Mouse (Mus musculus): ENCODE measurements around the gene Mrpl58. TPM values are rescaled to one million over a fixed set of nuclear protein-coding genes. Genes with fewer than 3 reads are reported as not detected.

Mrpl58 gene
- total RNA-seq, 2 experiments from 2014 or later = 113 to 118 TPM

DNA sequence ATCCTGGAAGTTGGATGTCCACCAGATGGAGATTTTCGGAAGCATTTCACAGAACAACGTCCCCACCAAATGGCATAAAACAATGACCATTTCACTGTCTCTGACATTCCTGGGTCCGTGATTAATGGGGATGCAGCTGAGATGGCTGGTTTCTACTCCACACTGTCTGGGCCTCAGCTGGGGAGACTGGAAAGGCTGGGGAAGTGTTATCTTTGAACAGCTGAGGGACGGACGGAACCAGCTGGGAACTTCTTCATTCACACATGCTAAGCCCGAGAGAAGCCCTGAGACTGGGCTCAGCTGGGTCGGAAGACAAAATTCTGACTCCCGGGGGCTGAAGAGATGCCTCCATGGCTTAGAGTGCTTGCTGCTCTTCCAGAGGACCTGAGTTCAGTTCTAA lies 32.2 kb upstream of the Mrpl58 start:
- DNase-seq (ENCODE audit: extremely low spot score in 1 of 2, low spot score in 2 of 2) = no peak
- H3K27ac ChIP-seq = no peak overlapping the region
- TF ChIP-seq CTCF (IDR thresholded peaks at IDR 0.05) = no peak
- intact Hi-C loops (cut with DNase I) = no loop called here
- H3K4me3 ChIP-seq = no peak overlapping the region

DNA sequence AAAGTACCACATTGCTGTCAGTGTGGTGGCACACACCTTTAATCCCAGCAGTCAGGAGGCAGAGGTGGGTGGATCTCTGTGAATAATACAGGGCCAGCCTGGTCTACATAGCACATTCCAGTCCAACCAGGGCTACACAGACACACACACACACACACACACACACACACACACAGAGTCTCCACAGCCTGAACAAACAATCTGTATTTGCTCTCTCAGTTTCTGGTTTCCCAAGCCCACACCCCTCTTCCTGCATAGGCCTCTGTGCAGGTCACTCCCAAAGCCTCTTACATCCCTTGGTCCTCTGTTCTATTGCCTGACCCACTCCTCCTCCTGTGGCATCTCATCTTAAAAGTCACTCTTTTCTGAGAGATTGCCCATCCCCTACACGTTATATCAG lies 31.5 kb upstream of the Mrpl58 start:
- intact Hi-C loops (cut with DNase I) = no loop called here
- Histone ChIP-seq H3K4me3 (no peak overlapping the region), H3K27ac (no peak overlapping the region)
- no peak for DNase-seq (ENCODE audit: extremely low spot score in 1 of 2, low spot score in 2 of 2)
- no peak for TF ChIP-seq CTCF (IDR thresholded peaks at IDR 0.05)

DNA sequence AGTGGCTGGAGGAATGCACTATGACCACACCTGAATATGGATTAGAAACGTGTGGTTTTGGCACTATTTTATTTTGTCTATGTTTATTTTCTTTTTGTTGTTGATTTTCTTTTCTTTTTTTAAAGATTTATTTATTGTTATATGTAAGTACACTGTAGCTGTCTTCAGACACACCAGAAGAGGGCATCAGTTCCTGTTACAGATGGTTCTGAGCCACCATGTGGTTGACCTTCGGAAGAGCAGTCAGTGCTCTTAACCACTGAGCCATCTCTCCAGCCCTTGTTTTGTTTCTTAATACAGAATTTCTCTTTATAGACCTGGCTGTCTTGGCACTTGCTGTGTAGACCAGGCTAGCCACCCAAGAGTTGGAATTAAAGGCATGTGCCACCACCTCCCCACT lies 30.8 kb upstream of the Mrpl58 start:
- intact Hi-C loops (cut with DNase I) = no loop called here
- peak; percentile 21 for TF ChIP-seq CTCF (IDR thresholded peaks at IDR 0.05)
- Histone ChIP-seq H3K4me3 (no peak overlapping the region), H3K27ac (peak overlapping the region; percentile 91; the same call in 1 of the 2 replicates)
- no peak for DNase-seq (ENCODE audit: extremely low spot score in 1 of 2, low spot score in 2 of 2)

DNA sequence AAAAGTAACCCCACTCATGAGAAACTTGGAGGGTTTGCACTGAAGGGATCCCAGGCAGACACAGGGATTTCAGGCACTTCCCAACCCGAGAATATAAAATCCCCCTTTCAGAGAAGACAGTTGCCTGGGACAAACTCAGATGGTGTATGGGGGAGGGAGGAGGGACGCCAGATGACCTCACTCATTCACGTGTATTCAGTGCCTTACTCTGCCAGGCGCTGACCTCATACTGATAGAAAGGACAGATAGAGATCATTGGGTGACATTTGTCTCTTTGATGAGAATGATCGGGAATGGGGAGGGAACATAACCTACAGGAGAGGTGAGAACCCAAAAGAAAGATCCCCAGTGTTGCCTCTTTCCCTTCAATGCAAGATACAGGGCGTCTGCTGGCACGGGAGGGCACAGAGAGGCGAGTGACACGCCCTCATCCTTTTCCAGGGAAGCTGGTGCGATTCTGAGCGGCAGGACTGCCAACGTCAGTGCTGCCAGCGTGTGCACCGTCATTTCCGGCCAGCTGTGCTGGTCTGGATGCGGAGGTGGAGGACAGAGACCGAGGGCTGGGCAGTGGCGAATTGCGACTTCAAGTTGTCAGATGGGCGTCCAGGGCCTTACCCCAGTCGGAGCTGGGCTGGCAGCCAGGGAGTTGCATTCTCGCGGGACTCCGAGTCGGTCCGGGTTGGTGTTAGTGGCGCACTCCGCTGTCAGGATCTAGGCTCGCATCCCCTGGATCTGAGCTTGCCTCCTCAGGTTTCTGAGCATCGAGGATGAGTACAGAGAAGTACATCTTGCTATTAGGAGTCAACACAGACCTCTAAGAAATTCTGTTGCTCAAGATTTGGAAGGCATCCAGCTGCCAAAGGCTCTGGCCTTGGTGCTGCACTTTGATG lies 29.5 kb upstream of the Mrpl58 start:
- peak overlapping the region; percentile 47 for H3K4me3 ChIP-seq
- peak; percentile 70 to 74 for DNase-seq (ENCODE audit: extremely low spot score in 1 of 2, low spot score in 2 of 2)
- peak overlapping the region; percentile 91 for H3K27ac ChIP-seq
- no peak for TF ChIP-seq CTCF (IDR thresholded peaks at IDR 0.05)
- intact Hi-C loops (cut with DNase I) = no loop called here

DNA sequence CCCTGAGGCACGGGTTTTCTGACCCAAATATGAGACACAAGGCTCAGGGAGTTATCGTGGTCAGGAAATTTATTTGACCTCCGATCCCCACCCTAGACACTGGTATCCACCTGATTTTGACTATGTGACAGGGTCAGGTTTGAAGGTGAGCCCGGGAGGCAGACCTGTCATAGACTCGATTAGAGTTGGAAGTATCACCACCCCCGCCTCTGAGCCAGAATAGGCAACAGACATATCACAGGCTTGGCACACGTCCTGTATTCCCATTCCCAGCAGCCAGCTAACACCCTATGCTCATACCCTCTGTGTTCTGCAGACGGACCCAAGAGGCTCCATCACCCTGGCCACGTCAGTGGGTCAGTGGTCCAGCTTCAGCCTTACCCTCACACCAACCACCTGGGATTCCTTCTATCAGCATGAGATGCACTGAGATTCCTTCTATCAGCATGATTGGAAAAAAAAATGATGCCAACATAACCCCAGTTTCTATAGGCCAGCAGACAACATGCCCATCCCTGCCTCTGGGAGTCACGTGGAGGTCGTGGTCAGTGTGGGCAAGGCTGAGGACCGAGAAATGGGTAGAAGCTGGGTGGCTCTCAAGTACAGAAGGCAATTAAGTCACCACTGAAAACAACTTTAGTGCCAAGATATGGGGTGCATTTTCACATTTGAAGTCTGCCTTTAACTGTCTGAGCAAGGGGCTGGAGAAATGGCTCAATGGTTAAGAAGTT lies 28.7 kb upstream of the Mrpl58 start:
- TF ChIP-seq CTCF (IDR thresholded peaks at IDR 0.05) = no peak
- intact Hi-C loops (cut with DNase I) = no loop called here
- peak in 1 of 2 experiments; percentile 31 for DNase-seq (ENCODE audit: extremely low spot score in 1 of 2, low spot score in 2 of 2)
- Histone ChIP-seq H3K4me3 (peak overlapping the region; percentile 47), H3K27ac (peak overlapping the region; percentile 91)

DNA sequence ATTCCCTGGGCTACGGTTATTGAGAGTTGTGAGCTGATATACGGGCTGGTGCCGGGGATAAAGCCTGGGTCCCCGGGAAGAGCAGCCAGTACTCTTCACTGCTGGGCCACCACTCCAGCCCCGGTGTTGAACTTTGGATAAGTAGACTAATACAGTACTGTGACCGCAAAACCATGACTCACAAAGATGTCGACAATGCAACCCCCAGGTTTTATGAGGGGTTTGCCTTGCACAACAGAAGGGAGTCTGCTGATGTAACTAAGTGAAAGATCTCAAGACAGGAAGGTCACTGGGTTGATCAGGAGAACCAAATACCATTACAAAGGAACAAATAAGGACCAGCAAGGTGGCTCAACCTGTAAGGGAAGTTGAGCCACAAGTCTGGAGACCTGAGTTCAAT lies 26.8 kb upstream of the Mrpl58 start:
- no peak overlapping the region for H3K27ac ChIP-seq
- no peak overlapping the region for H3K4me3 ChIP-seq
- DNase-seq (ENCODE audit: extremely low spot score in 1 of 2, low spot score in 2 of 2) = no peak
- no peak for TF ChIP-seq CTCF (IDR thresholded peaks at IDR 0.05)
- intact Hi-C loops (cut with DNase I) = no loop called here

DNA sequence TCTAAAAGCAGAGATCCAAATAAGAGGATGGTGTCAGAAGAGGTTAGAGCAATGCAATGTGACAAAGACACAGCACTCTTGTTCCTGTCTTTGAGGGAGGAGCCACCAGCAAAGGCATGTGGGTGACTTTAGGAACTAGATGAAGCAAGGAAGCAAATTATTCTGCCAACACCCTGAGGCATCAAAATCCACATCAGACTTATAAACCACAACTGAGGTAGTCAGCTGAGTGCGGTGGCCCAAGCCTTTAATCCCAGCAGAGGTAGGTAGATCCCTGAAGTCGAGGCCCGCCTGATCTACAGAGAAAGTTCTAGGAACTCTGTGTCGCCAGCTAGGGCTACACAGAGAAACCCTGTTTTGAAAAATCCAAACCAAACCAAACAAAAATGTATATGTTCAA lies 26.3 kb upstream of the Mrpl58 start:
- no peak for DNase-seq (ENCODE audit: extremely low spot score in 1 of 2, low spot score in 2 of 2)
- intact Hi-C loops (cut with DNase I) = no loop called here
- no peak for TF ChIP-seq CTCF (IDR thresholded peaks at IDR 0.05)
- Histone ChIP-seq H3K4me3 (no peak overlapping the region), H3K27ac (no peak overlapping the region)

DNA sequence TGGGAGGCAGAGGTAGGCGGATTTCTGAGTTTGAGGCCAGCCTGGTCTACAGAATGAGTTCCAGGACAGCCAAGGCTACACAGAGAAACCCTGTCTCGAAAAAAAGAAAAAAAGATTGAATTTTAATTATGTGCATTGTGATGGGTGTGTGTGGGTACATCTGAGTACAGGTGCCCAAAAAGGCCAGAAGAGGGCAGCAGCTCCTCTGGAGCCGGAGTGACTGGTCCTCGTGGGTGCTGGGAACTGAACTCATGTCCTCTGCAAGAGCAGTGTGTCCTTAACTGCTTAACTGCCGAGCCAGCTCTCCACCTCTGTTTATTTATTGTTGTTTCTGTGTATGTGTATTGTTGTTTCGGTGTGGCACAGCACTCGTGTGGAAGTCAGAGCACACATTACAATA lies 25.7 kb upstream of the Mrpl58 start:
- no peak overlapping the region for H3K4me3 ChIP-seq
- no peak; the same call in 1 of the 2 replicates for TF ChIP-seq CTCF (IDR thresholded peaks at IDR 0.05)
- intact Hi-C loops (cut with DNase I) = no loop called here
- no peak overlapping the region for H3K27ac ChIP-seq
- DNase-seq (ENCODE audit: extremely low spot score in 1 of 2, low spot score in 2 of 2) = no peak

DNA sequence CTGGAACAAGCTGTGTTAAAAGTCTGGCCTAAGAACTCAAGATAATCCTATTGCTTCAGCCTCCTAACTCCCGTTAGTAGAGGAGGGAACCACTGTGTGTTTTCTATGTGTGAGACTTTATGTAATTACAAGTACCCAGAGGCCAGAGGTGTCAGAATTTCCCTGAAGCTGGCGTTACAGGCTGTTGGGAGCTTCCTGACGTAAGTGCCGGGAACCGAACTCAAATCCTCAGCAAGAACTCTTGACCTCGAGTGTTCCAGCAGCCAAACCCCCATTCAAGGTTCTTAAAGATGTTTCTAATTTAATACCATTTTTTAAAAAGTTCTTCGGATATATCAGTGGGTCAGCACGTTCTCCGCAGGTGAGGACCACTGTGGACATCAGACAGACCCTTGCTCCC lies 22.3 kb upstream of the Mrpl58 start:
- H3K27ac ChIP-seq = peak overlapping the region; percentile 42; the same call in 1 of the 2 replicates

DNA sequence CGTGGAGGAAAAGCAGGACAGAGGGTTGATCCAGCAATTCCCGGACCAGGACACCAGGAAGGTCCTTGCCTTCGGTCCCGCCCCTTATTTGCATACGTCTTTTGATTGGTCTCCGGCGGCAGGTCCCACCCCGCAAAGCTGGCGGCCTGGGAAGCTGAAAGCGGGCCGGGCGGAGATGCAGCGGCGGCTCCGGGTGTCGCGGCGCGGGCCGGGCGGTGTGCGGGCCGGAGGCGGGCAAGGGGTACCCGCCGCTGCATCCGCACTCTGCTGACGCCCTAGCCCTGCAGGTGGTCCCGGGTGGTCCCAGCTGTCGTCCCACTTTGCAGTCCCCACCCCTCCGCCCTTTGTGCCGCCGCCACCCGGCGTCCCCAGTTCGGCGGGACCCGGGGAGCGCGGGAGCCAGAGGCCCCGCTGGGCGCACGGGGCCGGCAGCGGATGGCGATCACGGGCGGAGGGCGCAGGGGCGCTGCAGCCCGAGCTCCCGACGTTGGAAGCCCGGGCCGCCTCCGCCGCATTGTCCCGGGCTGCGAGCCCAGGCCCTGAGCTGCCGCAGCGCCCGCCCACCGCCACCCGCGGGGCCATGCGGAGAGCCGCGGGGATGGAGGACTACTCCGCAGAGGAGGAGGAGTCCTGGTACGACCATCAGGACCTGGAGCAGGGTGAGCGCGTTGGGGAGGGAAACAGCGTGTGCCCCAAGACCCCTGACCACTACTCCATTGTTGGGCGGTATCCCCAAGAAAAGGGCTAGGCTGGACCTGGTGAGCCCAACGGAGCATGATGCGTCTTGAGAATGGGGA lies 21.6 kb upstream of the Mrpl58 start, which contains the start of gene Cdr2l:
Cdr2l (plus strand) TSS at position 174 of the 797 bp plus-strand sequence.
- no peak for TF ChIP-seq CTCF (IDR thresholded peaks at IDR 0.05)
- peak within 1 kb of the TSS; percentile 93 for H3K4me3 ChIP-seq
- intact Hi-C loops (cut with DNase I) = loop anchor here (2.0 kb wide), 1 partner anchor 21 kb away; the partner anchor contains the start of gene Mrpl58

More for the DNA sequence above, 22.3 kb upstream of the Mrpl58 start:
- TF ChIP-seq CTCF (IDR thresholded peaks at IDR 0.05) = no peak
- peak overlapping the region; percentile 93 for H3K4me3 ChIP-seq
- DNase-seq (ENCODE audit: extremely low spot score in 1 of 2, low spot score in 2 of 2) = no peak
- intact Hi-C loops (cut with DNase I) = no loop called here

DNA sequence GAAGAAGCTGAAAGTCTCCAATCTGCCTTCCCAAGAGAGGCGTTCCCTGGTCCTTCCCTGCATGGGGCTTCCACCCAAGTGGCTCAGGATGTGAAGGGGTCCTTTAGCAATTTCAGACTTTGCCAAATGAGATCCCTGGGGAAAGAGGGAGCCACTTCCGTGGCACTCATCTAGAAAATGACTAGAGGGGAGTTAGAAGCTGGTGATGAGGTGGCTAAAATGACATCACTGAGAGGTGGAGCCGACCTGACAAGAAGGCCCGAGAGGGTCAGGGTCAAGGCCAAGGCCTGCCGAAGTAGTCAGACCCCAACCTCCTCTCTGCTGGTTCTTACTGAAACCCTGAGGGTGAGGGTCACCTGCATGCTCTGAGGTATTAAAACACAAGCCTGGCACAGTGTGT lies 20.7 kb upstream of the Mrpl58 start:
- H3K27ac ChIP-seq = peak overlapping the region; percentile 98
- no peak for DNase-seq (ENCODE audit: extremely low spot score in 1 of 2, low spot score in 2 of 2)
- TF ChIP-seq CTCF (IDR thresholded peaks at IDR 0.05) = no peak
- H3K4me3 ChIP-seq = peak overlapping the region; percentile 93
- intact Hi-C loops (cut with DNase I) = loop anchor here (2.0 kb wide), 1 partner anchor 20 kb away; the partner anchor contains the start of gene Mrpl58

More for the DNA sequence above, 21.6 kb upstream of the Mrpl58 start, which contains the start of gene Cdr2l:
- DNase-seq (ENCODE audit: extremely low spot score in 1 of 2, low spot score in 2 of 2) = peak; percentile 87 to 88
- H3K27ac ChIP-seq = peak within 1 kb of the TSS; percentile 98

Measured in left cerebral cortex, adult 2 months (tissue).